Mouse (Mus musculus) heart, embryonic 12.5 days (tissue): ENCODE results near the gene Zfp40. TPM values are rescaled to one million over a fixed set of nuclear protein-coding genes. Genes with fewer than 3 reads are reported as not detected.
"Not testable (repeated sequence)": the region's sequence is repeated elsewhere in the genome, so short reads cannot be mapped to it uniquely, and the experiment has no call there.

Source experiments
- ATAC-seq: fragments of 200-750 bp; cut with Nextera tagmentation; 2 replicates; pipeline ENCODE4 v1.8.0; 2017; ENCODE audit warnings: moderate TSS enrichment, moderate library complexity; ENCODE audit not compliant: insufficient number of reproducible peaks, low FRiP score
- H3K27ac ChIP-seq: fragments of 300-500 bp; sonication (generic); 2 replicates; pipeline ENCODE4 v1.5.1; 2016; ENCODE audit warnings: mild to moderate bottlenecking, moderate library complexity; ENCODE audit not compliant: poor library complexity, severe bottlenecking
- H3K27me3 ChIP-seq: fragments of 300-500 bp; sonication (generic); replicated peaks from 2 replicates; pipeline ENCODE4 v1.6.1; 2016; ENCODE audit warnings: mild to moderate bottlenecking, moderate library complexity
- H3K36me3 ChIP-seq: fragments of 300-500 bp; sonication (generic); 2 replicates; pipeline ENCODE4 v1.6.1; 2016; ENCODE audit warnings: mild to moderate bottlenecking, moderate library complexity
- H3K4me1 ChIP-seq: fragments of 300-500 bp; sonication (generic); replicated peaks from 2 replicates; pipeline ENCODE4 v1.6.1; 2016; ENCODE audit warnings: mild to moderate bottlenecking
- H3K4me2 ChIP-seq: fragments of 300-500 bp; sonication (generic); 2 replicates; pipeline ENCODE4 v1.6.1; 2016; ENCODE audit warnings: mild to moderate bottlenecking, moderate library complexity
- H3K4me3 ChIP-seq: fragments of 300-500 bp; sonication (generic); 2 replicates; pipeline ENCODE4 v1.5.1; 2016; ENCODE audit warnings: mild to moderate bottlenecking
- H3K9ac ChIP-seq: fragments of 300-500 bp; sonication (generic); 2 replicates; pipeline ENCODE4 v1.6.1; 2016; ENCODE audit warnings: mild to moderate bottlenecking, moderate library complexity
- H3K9me3 ChIP-seq: fragments of 300-500 bp; sonication (generic); replicated peaks from 2 replicates; pipeline ENCODE4 v1.6.1; 2016; ENCODE audit warnings: mild to moderate bottlenecking, moderate library complexity
- WGBS: fragments of 180-500 bp; shearing (Covaris S2); methylation state at CpG from one replicate; pipeline ENCODE4 v1.1.7; 2016; 5-methylcytosine and 5-hydroxymethylcytosine counted together
- polyA plus RNA-seq: library from polyadenylated mRNA; unstranded; fragments of >200 nt; fragmentation: Nextera tagmentation; extraction: Ambion mirVana; gene quantifications from 2 replicates; pipeline ENCODE4 v1.2.1, GENCODE M21; 2016

Gene Zfp40
- polyA plus RNA-seq = 10.2 and 11.4 TPM in 2 replicates

DNA sequence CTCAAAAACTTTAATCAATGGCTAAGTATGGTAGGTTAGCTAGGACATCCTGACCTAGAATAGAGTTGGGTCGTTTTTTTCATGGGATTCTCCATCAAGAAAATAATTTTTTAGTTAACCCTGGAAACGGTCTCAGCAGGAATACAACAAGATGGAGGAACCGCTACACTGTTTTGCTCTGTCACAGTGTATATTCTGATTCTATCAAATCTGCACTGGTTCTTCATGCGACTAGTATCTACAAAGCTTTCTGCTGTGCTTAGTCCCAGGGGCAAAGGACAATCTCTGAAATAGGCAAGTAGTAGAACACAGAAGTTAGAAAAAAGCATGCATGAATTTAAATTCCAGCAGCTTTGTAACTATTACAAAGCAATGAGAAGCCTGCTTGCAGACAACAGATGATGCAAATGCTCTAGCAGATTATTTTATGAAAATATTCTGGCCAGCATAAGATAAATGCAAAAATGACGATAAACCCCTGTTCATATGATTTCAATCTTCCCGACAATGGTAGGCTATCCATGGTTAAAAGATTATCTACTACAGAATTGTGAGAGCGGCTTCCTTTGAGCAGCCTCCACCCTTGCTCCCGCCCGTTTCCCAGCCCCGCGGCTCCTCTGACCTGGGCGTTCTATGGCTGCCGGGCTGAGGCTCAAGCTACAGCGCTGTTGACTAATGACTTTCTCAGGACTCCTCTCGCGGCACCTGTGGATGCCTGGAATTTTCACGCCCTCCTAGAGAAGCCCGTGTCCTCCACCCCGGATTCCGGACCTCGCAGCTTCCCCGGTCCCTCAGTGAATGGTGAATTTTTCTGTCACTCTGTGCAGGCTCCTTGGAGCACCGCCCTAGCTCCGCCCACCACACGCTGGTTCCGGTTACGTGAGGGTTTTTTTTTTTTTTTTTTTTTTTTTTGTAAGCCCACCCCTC lies at the start of gene Zfp40:
TSS of gene Zfp40 (minus strand) at position 800 of the 927 bp plus-strand sequence.
- no peaks in the 10 kb centered on the region for H3K9me3 ChIP-seq
- WGBS = 5% methylated on average over 27 of the region's 27 CpGs
- H3K4me3 ChIP-seq = peak within 1 kb of the TSS; percentile 87
- peak within 1 kb of the TSS; percentile 83 for H3K27ac ChIP-seq
- no peaks in the 10 kb centered on the region for H3K27me3 ChIP-seq
- peaks cover 6% of the 10 kb centered on the region for H3K4me1 ChIP-seq
- H3K36me3 ChIP-seq = peaks cover 4% of the 10 kb centered on the region; the same call in 1 of the 2 replicates
- H3K4me2 ChIP-seq = peak within 1 kb of the TSS; percentile 66
- H3K9ac ChIP-seq = peak within 1 kb of the TSS; percentile 75
- ATAC-seq = peak; percentile 100

DNA sequence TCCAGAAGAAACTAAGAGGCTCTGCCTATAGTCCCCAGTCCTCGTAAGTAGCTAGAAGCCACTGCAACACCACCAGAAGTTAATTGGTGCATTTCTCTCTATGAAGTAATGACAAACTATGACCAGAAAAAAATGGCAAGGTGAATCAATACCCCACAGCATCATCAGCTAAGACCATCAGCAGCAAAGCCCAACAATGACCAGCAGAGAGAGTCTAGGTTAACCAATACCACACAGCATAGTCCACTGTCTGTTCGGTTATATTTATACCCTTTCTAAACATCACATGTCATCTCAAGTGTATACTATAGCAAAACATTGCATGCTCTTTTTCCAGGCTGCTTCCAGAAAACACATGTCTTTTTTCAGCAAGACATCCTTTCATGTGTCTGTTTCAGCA lies 25.3 kb upstream of the Zfp40 start:
- no peak overlapping the region for H3K27ac ChIP-seq
- no peaks in the 10 kb centered on the region for H3K4me1 ChIP-seq
- no peak for ATAC-seq
- 78% methylated on average over 2 of the region's 2 CpGs for WGBS
- H3K27me3 ChIP-seq = no peaks in the 10 kb centered on the region
- H3K9me3 ChIP-seq = no peaks in the 10 kb centered on the region
- H3K9ac ChIP-seq = no peak overlapping the region
- no peaks in the 10 kb centered on the region for H3K36me3 ChIP-seq
- H3K4me3 ChIP-seq = no peak overlapping the region
- no peak overlapping the region for H3K4me2 ChIP-seq

DNA sequence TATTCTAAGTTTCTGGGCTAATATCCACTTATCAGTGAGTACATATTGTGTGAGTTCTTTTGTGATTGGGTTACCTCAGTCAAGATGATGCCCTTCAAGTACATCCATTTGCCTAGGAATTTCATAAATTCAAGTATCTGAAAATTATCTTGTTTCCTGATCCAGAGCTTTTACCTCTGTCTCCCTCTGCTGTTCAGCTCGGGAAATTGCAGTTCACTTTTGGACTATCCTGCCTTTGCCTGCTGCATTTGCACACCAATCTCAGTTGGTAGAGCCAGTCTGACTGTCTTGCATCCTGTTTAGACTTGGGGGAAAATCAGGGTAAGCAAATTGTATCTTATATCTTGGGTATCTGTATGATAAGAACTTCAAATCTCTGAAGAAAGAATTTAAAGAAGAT lies 6.8 kb upstream of the Zfp40 start:
- H3K4me1 ChIP-seq, H3K36me3 ChIP-seq, H3K9me3 ChIP-seq, H3K9ac ChIP-seq, H3K4me2 ChIP-seq, H3K27ac ChIP-seq, H3K27me3 ChIP-seq, H3K4me3 ChIP-seq, ATAC-seq: not testable (repeated sequence)
- WGBS = 7% methylated on average over 1 of the region's 1 CpGs

DNA sequence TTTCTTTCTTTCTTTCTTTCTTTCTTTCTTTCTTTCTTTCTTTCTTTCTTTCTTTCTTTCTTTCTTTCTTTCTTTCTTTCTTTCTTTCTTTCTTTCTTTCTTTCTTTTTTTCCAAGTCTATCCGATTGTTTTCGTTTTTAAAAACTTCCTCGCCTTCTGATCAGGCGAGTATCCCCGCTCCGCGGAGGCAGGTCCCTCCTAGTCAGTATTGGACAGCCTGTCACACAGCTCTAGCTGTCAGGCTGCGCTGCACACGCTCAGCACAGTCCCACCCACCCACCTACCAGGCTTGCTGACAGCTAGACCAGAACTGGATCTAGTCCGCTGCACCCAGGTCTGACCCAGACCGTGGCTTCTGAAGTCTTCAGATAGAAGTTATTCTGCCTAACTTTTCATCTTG lies 389 bp upstream of the Zfp40 start:
- Histone ChIP-seq H3K9me3 (no peaks in the 10 kb centered on the region), H3K4me2 (peak overlapping the region; percentile 60), H3K4me1 (peaks cover 6% of the 10 kb centered on the region), H3K27ac (no peak overlapping the region; the same call in 1 of the 2 replicates), H3K4me3 (peak overlapping the region; percentile 54), H3K9ac (peak overlapping the region; percentile 68), H3K36me3 (peaks cover 4% of the 10 kb centered on the region; the same call in 1 of the 2 replicates), H3K27me3 (no peaks in the 10 kb centered on the region)
- WGBS = 1% methylated on average over 11 of the region's 11 CpGs
- peak; percentile 86 for ATAC-seq

DNA sequence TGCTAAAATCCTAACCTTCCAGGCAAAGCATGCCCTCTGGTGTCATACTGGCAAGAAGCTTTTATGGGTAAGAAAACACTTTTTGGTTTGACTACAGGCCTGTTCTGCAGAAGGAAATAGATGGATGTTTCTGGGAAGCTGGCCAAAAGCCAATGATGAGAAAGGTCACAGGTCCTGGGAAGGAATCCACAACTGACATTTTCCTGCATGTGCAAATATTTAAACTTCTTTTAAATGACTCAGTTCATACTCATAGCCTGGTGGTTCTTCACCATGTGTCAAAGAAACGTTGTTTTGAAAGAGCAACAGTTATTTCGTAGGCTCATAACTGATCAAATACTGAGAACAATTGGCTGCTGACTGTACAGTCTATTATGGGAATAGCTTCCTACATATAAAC lies 5.4 kb downstream of the Zfp40 start:
- WGBS = 62% methylated on average over 2 of the region's 2 CpGs
- H3K27me3 ChIP-seq = no peaks in the 10 kb centered on the region
- no peak for ATAC-seq
- no peak overlapping the region for H3K4me2 ChIP-seq
- H3K9ac ChIP-seq = no peak overlapping the region
- H3K4me1 ChIP-seq = peaks cover 6% of the 10 kb centered on the region
- H3K36me3 ChIP-seq = peaks cover 22% of the 10 kb centered on the region
- no peaks in the 10 kb centered on the region for H3K9me3 ChIP-seq
- no peak overlapping the region for H3K4me3 ChIP-seq
- H3K27ac ChIP-seq = no peak overlapping the region

Other genes with a start within 250 kb of the Zfp40 start
- not detected in 2 replicates for gene Vmn2r-ps130, start 132.1 kb downstream of the Zfp40 start, polyA plus RNA-seq
- not detected in 2 replicates for gene Vmn2r114, start 119.3 kb upstream of the Zfp40 start, polyA plus RNA-seq
- gene Vmn2r115, start 150.5 kb upstream of the Zfp40 start, polyA plus RNA-seq = not detected in 2 replicates
- not detected in 2 replicates for gene Vmn2r116, start 191.4 kb upstream of the Zfp40 start, polyA plus RNA-seq